Mouse (Mus musculus) thymus, adult 18-20 months (tissue): Measurements from ENCODE around the gene Cd24a.
A peak's percentile ranks its signal among the peaks of the same experiment; 100 is the strongest.

Source experiments
- DNase-seq, 2 experiments: peaks; one replicate each; pipeline ENCODE4 v3.0.0; 2022; ENCODE audit warnings: mixed read lengths in 2 of 2

Gene Cd24a

DNA sequence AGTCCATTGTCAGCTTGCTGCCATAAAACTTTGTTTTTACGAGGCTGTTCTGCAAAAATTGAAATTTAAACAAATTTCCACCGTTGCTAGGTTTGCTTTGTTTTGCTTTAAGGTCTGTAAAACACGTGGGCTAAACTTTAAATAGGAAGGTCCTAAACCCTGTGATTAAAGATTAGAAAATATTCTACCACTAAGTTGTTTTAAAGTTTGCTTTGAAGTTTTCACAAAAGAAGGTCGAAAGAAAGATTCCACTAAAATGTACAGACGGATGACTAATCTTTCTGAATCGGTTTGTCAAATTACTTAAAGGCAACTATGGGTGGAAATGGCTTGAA, at the start of gene Cd24a:
Gene Cd24a (plus strand): TSS at position 288 of the 335 bp plus-strand sequence.
- DNase-seq: no peak

DNA sequence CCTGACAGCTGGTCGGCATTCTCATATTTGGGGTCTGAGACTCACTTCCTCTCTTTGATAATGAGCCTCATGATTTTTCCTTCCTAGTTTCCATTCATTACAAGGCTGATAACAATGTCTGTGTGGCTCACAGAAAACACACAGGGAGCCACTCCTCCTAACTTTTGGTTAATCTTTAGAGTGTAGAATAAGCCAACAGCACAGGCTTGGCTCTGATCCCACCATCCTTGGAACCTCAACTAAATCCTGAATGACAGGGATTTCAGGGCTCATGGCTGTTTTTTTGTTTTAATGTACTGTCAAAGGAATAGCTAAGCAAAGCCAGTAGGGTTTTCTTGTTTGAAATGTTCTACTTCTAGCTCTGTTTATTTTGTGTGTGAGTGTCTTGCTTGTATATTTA, 43.7 kb upstream of the Cd24a start:
- DNase-seq: no peak

DNA sequence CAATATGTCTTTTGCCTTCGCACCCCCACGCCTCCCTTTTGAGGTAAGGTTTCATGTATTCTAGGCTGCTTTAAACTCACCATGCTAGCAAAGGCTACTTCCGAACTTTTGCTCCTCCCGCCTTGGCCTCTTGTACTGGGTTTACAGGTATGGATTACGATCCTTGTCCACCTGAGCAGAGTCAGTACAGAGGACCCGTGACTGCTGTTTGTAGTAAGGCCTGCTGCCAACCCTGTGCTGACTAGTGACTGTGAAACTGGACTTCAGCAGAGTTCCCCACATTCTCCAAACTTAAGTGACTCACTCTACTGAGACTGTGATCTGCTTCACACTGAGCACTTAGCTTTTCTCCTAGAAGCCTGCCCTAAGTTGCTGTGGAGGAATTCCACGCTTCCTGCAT, 40.4 kb upstream of the Cd24a start:
- DNase-seq: no peak

DNA sequence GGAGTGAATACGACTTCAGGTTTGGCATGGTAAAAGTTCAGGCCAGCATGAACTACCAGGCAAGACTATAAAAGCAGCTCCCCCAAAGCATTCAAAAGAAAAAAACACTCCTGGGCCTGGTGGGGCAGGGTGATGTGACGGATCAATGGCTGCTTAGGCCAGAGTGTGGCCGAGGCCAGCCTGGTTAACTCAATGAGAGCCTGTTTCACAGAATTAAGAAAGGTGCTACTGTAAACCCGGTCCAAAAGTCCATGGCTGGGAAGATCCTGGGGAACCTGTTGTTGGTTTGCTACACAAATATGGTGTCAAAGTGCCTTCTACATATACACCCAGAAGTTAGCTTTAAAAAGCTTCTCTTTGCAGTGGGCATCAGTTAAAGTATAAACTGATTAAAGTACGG, 39.3 kb upstream of the Cd24a start:
- DNase-seq: no peak

DNA sequence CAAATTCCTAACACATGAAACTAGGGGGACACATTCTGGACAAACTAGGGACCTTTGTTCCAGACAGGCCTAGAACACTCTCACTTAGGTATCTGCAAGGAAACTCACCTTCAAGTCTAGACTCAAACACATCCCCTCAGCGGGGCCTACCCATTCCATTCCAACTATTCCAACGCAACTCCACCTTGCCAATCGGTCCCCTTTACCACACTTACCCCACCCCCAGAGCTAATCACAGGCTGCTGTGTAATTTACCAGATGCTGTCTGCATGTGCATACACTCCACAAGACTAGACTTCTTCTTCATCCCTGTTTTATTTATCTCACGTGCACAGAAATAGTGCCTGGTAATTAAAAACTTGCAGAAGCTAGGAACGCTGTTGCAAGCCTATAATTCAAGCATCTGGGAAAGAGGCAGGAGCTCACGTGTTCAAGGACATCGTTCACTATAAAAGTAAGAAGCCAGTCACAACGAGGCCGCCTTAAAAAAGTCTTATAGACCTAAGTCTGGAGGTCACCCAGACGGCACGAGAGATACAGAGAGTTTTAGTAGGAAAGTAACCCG, 38.3 kb upstream of the Cd24a start:
- no peak for DNase-seq

DNA sequence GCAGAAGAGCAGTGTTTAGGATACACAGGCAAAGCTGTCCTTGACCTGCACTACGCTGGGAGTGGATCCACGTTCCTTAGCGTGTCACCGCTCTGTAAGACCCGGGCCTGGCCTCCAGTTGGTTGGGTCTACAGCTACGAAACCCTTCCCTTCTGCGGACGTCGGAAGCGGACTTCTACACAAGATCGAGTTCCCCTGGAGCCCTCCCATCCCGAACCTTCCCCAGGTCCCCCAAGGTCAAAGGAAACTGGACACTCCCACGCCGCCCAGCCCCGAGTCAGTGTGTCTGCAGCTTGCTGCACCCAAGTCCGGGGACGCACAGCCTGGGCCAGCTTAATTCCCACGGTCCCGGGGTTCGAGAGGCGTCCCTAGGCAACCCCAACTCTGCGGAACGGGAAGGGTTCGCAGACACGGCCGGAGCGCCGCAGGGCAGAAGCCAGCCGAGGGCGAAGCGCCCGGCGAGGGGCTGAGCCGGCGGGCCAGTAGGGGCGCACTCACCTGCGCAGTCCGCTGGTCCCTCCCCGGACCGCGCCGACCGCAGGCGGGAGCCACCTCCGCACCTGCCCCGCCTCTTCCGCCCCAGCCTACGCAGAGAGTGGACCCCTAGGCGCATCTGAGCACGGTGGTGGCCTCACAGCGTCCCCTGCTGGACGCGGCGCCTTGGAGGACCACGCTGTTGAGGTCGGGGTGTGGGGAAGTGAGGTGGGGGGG, 37.5 kb upstream of the Cd24a start, which contains the start of gene 1700021F05Rik:
Gene 1700021F05Rik (minus strand): TSS at position 553 of the 711 bp plus-strand sequence.
- peak; percentile 91 for DNase-seq

DNA sequence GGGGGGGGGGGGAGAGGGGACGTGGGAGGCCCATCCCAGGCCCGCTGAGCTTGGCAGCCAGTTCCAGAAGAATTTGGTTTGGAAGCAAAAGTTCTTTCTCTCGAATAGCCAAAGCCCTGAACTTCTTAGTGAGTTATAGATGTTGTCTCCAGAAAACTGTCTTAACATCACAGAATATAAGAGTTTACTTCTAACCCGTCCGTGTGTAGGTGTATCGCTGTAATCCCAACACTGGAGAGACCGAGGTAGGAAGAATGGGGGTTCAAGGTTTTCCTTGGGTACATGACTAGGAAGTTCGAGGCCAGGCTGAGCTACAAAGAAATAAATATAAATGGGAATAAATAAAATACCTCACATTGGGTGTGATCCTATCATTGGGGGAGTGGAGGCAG, 36.9 kb upstream of the Cd24a start:
- DNase-seq: no peak

DNA sequence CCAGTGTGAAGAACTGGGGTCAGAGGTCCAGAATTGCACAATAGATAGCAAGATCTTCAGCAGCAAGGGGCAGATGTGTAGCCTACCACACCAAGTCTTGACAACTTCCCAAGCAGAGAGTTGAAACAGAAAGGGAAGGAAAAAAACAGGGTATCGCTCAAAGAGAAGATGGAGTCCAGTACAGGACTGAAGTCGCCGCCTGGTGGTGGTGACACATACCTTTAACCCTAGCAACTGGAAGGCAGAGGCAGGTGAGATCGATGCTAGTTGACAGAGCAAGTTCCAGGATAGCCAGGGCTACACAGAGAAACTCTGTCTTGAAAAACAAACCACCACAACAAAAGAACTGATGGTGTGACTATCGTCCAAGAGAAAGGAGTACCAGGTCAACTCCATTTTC, 28.7 kb upstream of the Cd24a start:
- DNase-seq: no peak

DNA sequence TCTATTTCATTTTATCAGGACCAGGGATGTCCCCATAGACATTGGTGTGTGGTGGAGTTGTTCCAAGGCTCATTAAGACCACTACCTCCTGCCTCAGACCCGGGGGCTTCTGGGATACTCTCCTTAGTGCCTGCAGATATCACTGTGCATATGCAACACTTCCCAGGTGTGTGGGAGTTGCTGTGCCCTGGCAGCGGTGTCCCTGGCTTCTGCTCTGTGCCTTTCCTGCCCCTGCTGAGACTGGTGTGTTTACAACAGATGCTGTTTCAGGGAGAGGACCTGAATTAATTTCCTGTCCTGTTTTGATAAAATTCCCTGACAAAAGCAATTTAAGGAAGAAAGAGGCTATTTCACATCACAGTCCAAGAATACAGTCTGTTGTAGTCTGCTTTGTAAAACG, 27.2 kb upstream of the Cd24a start:
- DNase-seq: no peak

DNA sequence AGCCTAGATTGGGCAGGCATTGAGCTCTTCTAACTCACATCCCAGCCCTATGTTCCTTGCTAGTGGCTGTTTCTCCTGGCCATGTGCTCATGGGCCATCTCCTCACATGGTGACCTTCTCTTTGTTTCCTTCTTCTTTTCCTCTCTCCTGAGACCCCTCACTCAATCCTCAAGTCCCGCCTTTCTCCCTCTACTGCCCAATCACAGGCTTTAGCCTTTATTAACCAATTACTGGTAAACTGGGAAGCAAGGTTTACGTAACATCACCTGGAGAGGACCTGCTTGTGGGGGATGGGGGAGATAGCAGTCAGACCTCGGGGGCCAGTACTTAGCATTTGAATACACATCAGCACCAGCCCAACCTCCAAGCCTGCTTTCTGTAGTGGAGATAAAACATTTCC, 26.7 kb upstream of the Cd24a start:
- DNase-seq: no peak

DNA sequence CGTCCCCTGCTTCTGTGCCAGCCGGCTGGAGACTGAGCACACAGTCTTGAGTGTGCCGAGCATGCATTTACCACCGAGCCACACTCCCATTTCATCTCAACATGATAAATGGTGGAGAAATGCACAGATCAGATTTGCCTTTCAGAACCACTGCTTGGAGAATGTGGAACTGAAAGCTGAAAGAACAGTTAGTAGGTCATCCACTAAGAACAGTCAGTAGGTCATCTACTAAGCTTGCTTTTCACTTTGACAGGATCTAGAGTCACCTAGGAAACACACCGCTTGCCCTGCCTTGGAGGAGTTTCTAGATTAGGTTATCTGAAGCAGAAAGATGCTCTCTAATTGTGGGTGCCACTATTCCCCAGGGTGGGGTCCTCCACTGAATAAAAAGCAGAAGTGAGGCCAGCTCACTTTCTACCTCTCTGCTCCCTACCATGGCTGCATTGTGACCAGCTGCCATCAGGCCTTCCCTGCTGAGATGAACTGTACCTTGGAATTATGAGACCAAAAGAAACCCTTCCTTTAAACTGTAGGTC, 20.4 kb upstream of the Cd24a start:
- DNase-seq: no peak

DNA sequence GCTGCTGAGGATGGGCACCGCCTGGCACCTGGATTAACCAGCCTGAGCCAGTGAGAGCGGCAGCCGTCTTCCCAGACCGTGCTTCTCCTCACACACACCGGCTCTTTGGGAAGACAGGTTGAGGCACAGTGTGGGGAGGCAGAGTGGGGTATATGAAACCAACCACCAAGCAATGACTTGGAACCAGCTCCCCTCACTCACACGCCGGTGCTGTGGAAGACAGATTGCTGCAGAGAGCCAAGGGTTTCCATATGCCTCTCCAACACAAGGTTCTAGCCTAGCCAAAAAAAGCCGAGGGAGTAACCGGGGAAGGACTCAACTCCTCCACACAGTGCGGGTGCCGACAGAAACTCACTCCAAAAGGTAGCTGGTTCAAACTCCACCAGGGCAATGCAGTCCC, 18.8 kb upstream of the Cd24a start:
- DNase-seq: no peak

DNA sequence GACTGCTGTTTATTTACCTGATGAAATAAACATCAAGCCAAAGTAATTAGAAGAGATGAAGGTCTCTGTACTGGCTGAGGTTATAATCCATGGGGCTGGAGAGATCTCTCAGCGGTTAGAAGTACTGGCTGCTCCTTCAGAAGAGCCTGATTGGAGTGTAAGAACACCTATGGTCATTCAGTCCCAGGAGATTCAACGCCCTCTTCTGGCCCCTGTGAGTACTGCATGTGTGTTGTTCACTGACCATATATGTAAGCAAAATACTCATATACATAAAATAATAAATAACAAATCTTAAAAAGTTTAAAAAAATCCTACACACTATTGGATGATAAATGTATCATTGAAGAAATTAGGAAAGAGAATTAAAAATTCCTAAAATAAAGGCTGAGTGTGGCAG, 17.3 kb upstream of the Cd24a start:
- DNase-seq: no peak

DNA sequence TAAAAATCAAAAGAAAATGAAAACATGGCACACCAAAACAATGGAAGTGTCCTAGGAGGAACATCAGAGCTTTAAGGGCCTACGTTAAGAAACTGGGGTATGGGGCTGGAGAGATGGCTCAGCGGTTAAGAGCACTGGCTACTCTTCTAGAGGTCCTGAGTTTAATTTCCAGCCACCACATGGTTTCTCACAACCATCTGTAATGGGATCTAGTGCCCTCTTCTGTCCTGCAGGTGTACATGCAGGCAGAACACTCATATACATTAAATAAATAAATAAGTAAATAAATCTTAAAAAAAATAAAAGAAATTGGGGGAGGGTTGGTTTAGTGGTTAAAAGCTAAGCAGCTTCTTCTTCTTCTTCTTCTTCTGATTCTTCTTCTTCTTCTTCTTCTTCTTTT, 16.8 kb upstream of the Cd24a start:
- no peak for DNase-seq

DNA sequence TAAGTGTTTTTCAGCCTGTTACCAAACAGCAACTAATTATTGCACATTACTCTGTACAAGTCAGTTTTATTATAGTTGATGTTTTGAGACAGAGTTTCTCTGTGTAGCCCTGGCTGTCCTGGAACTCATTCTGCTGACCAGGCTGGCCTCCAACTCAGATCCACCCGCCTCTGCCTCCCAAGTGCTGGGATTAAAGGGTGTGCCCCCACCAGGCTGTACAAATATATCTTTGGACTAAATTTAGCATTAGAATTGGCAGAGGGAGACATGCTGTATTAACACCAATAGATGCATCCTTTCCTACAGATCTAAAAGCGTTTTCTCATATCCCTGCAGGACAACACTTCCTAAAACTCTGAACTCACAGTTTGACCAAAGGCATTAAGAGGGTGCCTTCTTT, 3.7 kb upstream of the Cd24a start:
- DNase-seq: no peak

DNA sequence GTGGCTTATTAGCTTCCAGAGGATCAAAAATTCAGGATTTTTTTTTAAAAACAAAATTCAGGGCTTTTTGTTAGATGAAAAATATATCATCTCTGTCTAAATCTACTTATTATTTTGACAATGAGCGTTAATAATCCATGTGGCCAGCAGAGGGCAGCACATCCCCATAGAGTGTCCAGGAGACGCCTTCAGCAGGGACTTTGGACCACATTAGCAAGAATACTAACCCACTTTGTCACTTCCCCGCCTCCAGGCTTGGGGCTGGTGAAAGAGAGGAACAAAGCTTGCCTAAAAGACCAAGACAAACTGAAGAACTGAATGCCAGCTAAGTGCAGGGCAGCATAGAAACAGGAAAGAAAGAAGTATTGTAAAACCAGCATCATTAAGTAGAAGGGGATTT, 3.1 kb upstream of the Cd24a start:
- peak; percentile 34 to 58 for DNase-seq

DNA sequence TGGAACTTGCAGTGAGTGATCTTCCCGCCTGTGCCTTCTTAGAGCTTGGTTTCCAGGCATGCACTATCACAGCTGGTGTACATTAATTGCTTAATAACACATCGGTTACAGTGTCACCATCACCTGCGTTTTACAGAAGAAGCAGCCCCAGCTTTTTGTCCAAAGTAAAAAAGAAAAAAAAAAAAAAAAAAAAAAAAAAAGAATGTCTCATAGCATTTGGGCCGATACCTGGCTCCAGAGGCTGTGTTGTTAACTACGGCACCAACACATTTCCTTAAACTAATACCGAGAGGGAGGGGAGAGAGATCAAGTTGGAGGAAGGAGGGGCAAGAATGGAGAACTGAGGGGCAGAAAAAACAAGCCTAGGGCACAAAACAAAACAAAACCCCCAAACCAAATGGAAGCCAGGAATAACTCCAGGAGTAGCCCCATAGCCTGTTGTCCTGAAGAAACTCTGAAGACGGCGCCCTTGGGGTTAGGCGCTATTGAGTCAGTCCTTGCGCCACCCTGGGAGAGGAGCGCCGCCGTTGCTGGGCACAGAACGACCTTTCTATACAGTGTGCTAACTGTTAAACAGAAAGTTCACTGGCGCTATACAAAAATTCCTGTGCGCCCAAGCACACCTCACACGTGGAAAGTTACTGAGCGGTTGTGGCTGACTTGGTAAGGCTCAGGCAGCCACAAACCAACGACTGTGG, 636 bp upstream of the Cd24a start:
- DNase-seq: peak in 1 of 2 experiments; percentile 34

DNA sequence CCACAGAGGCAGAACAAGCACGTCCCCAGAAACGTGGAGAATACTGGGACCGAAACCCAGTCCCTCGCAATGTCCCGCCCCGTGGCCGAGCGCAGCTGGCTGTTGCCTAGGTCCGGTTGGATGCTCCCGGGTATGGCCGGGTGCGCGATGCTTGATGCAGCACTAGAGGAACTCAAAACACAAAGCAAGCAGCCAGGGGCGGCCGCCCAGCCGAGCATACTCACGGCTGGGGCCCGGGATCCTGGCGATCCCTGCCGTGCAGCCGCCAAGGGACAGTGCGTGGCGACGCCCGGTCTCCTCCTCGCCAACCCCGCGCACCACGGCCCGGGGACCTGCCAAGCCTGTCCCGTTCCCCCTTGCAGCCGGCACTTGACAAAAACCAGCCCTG, 276 bp downstream of the Cd24a start:
- peak in 1 of 2 experiments; percentile 61 for DNase-seq

DNA sequence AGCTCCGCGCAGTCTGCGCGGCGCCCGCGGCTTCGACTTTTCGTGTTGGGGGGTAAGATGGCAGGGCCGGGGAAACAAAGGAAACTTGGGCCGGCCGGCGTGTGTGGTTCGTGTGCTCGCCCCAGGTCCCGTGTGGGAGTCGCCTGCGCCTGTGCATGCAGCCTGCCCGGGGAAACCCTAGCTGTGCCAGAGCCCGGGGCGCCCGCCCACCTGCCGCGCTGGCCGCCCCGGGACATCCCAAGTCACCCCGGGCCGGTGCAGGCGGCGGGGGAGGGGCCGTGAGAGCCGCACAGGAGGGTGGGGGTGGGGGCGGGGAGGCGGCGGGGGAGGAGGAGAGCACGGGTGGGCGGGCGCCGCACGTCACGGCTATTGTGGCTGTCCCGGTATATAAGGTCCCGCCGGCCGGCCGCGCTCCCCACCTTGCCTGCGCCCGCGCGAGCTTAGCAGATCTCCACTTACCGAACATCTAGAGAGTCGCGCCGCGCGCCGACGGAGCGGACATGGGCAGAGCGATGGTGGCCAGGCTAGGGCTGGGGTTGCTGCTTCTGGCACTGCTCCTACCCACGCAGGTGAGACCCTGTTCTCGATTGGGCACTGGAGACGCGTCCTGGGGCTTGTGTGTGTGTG, 783 bp downstream of the Cd24a start:
- peak; percentile 83 to 87 for DNase-seq

DNA sequence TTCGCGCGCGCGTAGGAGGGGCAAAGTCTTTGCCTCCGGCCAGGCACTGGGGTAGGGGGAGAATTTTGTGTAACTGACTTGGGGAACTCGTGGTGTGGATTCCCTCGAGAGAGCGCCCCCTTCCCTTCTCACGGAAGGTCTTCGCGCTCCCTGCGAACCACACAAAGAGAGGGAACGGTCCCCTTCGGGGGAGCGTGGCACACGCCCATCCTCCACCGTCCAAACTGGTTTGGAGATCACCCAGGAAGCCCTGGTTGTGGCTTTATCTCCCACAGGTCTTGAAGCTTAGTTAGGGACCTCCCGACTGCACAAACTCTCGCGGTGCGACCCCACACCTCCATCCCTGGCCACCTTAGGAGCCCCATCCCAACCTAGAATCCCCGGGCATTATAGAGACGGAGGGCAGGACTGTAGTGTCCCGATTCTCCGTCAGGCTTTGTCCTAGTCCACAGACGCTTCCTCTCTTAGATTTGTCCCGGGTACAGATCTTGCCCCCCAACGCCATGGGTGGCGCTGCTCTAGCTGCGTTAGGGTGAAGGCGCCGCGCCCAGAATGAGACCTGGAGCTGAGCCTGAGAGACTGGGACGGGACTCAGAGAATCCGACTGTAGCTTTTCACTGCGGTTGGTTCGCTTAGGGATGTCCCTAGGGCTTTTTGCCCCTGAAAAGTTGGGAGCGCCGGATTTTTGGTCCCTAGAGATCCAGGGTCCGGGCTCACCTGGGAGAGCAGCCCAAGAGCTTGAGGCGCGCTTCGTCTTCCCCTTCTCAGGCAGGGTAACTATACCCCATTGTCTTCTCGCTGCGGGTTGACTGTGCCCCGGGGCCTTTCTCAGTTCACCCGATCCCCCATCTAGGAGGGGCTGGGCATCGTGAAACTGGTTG, 1.5 kb downstream of the Cd24a start:
- peak; percentile 64 to 66 for DNase-seq

DNA sequence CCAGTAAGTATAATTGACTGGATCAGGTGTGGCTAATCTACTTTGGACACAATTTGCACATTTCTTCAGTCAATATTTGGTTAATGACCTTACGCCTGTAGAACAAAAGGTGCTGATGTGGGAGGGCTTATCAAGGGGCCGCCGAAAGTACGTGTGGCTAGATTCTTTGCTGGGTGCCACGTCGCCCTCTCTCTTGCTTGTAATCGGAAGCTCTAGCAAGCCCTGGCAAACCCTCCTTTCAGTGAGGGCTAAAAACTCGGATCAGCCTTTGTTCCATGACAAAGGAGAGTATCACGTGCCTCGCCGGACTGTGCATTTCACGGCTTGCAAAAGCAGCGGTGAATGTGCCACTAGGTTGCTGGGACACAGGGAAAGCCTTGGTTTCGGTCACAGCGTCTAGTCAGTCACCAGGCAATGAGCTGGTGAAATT, 2.6 kb downstream of the Cd24a start:
- DNase-seq: peak; percentile 21 to 42

DNA sequence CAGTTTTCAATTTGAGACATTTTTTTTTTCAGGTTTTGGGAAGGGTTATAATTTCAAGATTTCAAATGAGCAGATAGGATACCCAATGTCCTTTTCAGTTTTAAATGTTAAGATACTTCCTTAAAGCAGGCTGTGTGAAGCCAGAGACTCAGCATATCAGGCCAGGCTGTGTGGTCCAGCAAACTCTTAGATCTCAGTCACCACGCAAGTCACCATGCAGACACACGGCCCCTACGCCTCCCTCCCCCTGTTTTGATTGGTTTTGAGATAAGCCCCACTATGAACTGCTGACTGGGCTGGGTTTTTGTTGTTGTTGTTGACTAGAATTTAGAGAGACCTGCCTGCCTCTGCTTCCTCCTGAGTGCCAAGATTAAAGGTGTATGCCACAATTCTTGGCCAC, 3.2 kb downstream of the Cd24a start:
- no peak for DNase-seq

DNA sequence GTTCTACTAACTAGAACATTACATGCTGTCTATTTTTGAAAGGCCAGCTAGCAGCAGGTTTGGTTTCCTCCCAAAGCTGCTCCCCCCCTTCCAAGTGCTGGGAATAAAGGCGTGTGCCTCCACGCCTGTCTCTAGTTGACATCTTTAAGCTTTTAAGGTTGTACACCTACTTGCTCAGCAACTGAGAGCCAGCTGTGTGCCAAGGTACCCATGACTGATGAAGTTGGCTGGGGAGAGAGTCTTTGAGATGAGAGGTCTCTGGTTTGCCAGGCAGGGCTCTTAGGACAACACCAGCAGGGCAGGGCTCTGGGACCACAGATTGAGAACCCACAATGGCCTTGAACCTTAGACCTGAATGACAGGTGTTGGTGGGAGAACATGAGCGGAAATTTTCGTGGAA, 6.5 kb downstream of the Cd24a start:
- no peak for DNase-seq
